Mouse (Mus musculus) intestine, postnatal 0 days (tissue): ENCODE data around the gene Ndufb11. TPM values are rescaled to one million over a fixed set of nuclear protein-coding genes. Genes with fewer than 3 reads are reported as not detected.

Experiments used
- ATAC-seq: fragments of 200-750 bp; cut with Nextera tagmentation; 2 replicates; pipeline ENCODE4 v1.8.0; 2017; ENCODE audit warnings: mild to moderate bottlenecking, moderate TSS enrichment, moderate library complexity
- H3K27ac ChIP-seq: fragments of 300-500 bp; sonication (generic); 2 replicates; pipeline ENCODE4 v1.5.1; 2014; ENCODE audit warnings: mild to moderate bottlenecking, low read depth, low read length, moderate library complexity
- H3K27me3 ChIP-seq: fragments of 300-500 bp; sonication (generic); replicated peaks from 2 replicates; pipeline ENCODE4 v1.6.1; 2014; ENCODE audit warnings: low read length, mixed read lengths; ENCODE audit not compliant: control insufficient read depth, insufficient read depth
- H3K36me3 ChIP-seq: fragments of 300-500 bp; sonication (generic); 2 replicates; pipeline ENCODE4 v1.6.1; 2014; ENCODE audit warnings: mild to moderate bottlenecking, moderate library complexity; ENCODE audit not compliant: control insufficient read depth, insufficient read depth
- H3K4me1 ChIP-seq: fragments of 300-500 bp; sonication (generic); replicated peaks from 2 replicates; pipeline ENCODE4 v1.6.1; 2014; ENCODE audit warnings: antibody characterized with exemption, low read length, mixed read lengths; ENCODE audit not compliant: control insufficient read depth, insufficient read depth
- H3K4me2 ChIP-seq: fragments of 300-500 bp; sonication (generic); replicated peaks from 2 replicates; pipeline ENCODE4 v1.6.1; 2014; ENCODE audit warnings: low read depth, mild to moderate bottlenecking, moderate library complexity
- H3K4me3 ChIP-seq: fragments of 300-500 bp; sonication (generic); 2 replicates; pipeline ENCODE4 v1.5.1; 2014; ENCODE audit warnings: low read depth, low read length
- H3K9ac ChIP-seq: fragments of 300-500 bp; sonication (generic); 2 replicates; pipeline ENCODE4 v1.6.1; 2014; ENCODE audit warnings: mild to moderate bottlenecking, low read depth, low read length
- H3K9me3 ChIP-seq: fragments of 300-500 bp; sonication (generic); 2 replicates; pipeline ENCODE4 v1.6.1; 2016; ENCODE audit warnings: mixed run types; ENCODE audit not compliant: control insufficient read depth
- CTCF ChIP-seq: sonication (generic); IDR thresholded peaks from 2 replicates; pipeline ENCODE4 v1.5.1; 2016; ENCODE audit warnings: low read depth, mild to moderate bottlenecking, control low read depth, antibody characterized with exemption, moderate library complexity
- WGBS: fragments of 180-500 bp; shearing (Covaris S2); extraction: QIAGEN DNeasy Blood & Tissue Kit; methylation state at CpG from one replicate; pipeline ENCODE4 v1.1.7; 2014; 5-methylcytosine and 5-hydroxymethylcytosine counted together
- polyA plus RNA-seq: library from polyadenylated mRNA; unstranded; fragments of >200 nt; fragmentation: Nextera tagmentation; extraction: Ambion mirVana; gene quantifications from 2 replicates; pipeline ENCODE4 v1.2.1, GENCODE M21; 2015

Gene Ndufb11
- 327 and 339 TPM in 2 replicates for polyA plus RNA-seq

- no peaks in the 10 kb centered on the region for H3K9me3 ChIP-seq
- H3K27ac ChIP-seq = peak within 1 kb of the TSS; percentile 73
- TF ChIP-seq CTCF = no peak
- no peaks in the 10 kb centered on the region for H3K27me3 ChIP-seq
- 15% methylated on average over 47 of the region's 49 CpGs for WGBS
- no peaks in the 10 kb centered on the region; the same call in 1 of the 2 replicates for H3K4me1 ChIP-seq
- H3K4me3 ChIP-seq = peak within 1 kb of the TSS; percentile 64
- H3K36me3 ChIP-seq = no peaks in the 10 kb centered on the region
- peak; percentile 99 for ATAC-seq
- H3K4me2 ChIP-seq = peak within 1 kb of the TSS; percentile 60
- peak within 1 kb of the TSS; percentile 64 for H3K9ac ChIP-seq
Measured at GRCm38 (mm10) chrX:20617176-20617902, at the start of gene Ndufb11, which contains the start of gene Rbm10. TSS of gene Ndufb11 (minus strand) at chrX:20617619. TSS of gene Rbm10 (plus strand) at chrX:20617503.

GRCm38 (mm10) chrX:20663444-20663790, 46.0 kb upstream of the Ndufb11 start:
- Histone ChIP-seq H3K27ac (peak overlapping the region; percentile 71; the same call in 1 of the 2 replicates), H3K9me3 (no peaks in the 10 kb centered on the region), H3K27me3 (no peaks in the 10 kb centered on the region), H3K4me2 (peak overlapping the region; percentile 63), H3K4me3 (peak overlapping the region; percentile 60), H3K4me1 (0 out of 2 replicates have a peak, but pooled peaks cover 2% of the 10 kb centered on the region), H3K9ac (peak overlapping the region; percentile 72), H3K36me3 (peaks cover 7% of the 10 kb centered on the region)
- TF ChIP-seq CTCF = no peak
- WGBS = 31% methylated on average over 9 of the region's 9 CpGs
- peak; percentile 9; the same call in 1 of the 2 replicates for ATAC-seq

- peak; percentile 85 for ATAC-seq
- Histone ChIP-seq H3K4me1 (0 out of 2 replicates have a peak, but pooled peaks cover 2% of the 10 kb centered on the region), H3K9ac (peak overlapping the region; percentile 72), H3K4me3 (peak overlapping the region; percentile 60), H3K9me3 (no peaks in the 10 kb centered on the region), H3K27me3 (no peaks in the 10 kb centered on the region), H3K27ac (peak overlapping the region; percentile 71), H3K36me3 (0 out of 2 replicates have a peak, but pooled peaks cover 1% of the 10 kb centered on the region), H3K4me2 (peak overlapping the region; percentile 63)
- peak; percentile 72 for TF ChIP-seq CTCF
- WGBS = 20% methylated on average over 27 of the region's 28 CpGs
Measured at GRCm38 (mm10) chrX:20662716-20663443, 45.5 kb upstream of the Ndufb11 start.

- WGBS = 28% methylated on average over 5 of the region's 5 CpGs
- Histone ChIP-seq H3K4me3 (no peak overlapping the region), H3K4me2 (no peak overlapping the region), H3K27me3 (no peaks in the 10 kb centered on the region), H3K4me1 (0 out of 2 replicates have a peak, but pooled peaks cover 2% of the 10 kb centered on the region), H3K27ac (no peak overlapping the region), H3K9ac (no peak overlapping the region), H3K9me3 (no peaks in the 10 kb centered on the region), H3K36me3 (no peaks in the 10 kb centered on the region)
- ATAC-seq = no peak
- TF ChIP-seq CTCF = no peak
Measured at GRCm38 (mm10) chrX:20662317-20662715, 44.9 kb upstream of the Ndufb11 start.

- Histone ChIP-seq H3K9ac (peak overlapping the region; percentile 38; the same call in 1 of the 2 replicates), H3K36me3 (no peaks in the 10 kb centered on the region), H3K9me3 (no peaks in the 10 kb centered on the region), H3K4me2 (peak overlapping the region; percentile 75), H3K4me3 (peak overlapping the region; percentile 48), H3K4me1 (0 out of 2 replicates have a peak, but pooled peaks cover 2% of the 10 kb centered on the region), H3K27ac (no peak overlapping the region), H3K27me3 (no peaks in the 10 kb centered on the region)
- no peak for TF ChIP-seq CTCF
- ATAC-seq = no peak
- WGBS = 17% methylated on average over 24 of the region's 24 CpGs
Measured at GRCm38 (mm10) chrX:20658891-20659406, 41.5 kb upstream of the Ndufb11 start.
